Mouse (Mus musculus): ENCODE measurements around the gene Hba-a1. TPM values are rescaled to one million over a fixed set of nuclear protein-coding genes. Genes with fewer than 3 reads are reported as not detected.

Gene Hba-a1
- total RNA-seq (2017): 9.1 and 14.3 TPM in 2 replicates

DNA sequence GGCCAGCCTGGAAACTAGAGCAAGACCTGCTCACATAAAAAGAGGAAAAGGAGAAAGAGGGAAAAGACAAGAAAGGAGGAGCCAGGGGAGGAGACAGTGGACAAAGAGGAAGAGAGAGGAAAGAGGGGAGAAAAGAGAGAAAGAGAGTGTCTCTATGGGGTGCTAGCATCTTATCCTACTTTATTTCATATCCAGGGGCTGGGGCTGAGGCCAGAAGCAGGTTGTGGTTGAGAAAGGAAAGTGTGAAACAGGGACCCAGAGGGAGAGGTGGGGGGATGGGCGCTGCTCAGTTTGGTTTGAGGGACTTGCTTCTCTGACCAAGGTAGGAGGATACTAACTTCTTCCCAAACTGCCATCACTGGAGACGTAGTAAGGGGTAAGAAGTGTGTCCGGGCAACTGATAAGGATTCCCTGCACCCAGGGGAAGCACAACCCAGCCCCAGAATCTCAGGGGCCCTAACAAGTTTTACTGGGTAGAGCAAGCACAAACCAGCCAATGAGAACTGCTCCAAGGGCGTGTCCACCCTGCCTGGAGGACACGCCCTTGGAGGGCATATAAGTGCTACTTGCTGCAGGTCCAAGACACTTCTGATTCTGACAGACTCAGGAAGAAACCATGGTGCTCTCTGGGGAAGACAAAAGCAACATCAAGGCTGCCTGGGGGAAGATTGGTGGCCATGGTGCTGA is at the start of gene Hba-a1:
Gene Hba-a1, plus strand, starts transcription at position 421 of the 687 bp plus-strand sequence.
- peak; percentile 23 to 40; a peak in 2 of 4 replicates for ATAC-seq (replicated peaks in 1 of 2; ENCODE audit: insufficient read depth in 1 of 2, low FRiP score in 2 of 2, low TSS enrichment in 1 of 2, low read depth in 1 of 2, poor library complexity in 2 of 2, severe bottlenecking in 2 of 2)

DNA sequence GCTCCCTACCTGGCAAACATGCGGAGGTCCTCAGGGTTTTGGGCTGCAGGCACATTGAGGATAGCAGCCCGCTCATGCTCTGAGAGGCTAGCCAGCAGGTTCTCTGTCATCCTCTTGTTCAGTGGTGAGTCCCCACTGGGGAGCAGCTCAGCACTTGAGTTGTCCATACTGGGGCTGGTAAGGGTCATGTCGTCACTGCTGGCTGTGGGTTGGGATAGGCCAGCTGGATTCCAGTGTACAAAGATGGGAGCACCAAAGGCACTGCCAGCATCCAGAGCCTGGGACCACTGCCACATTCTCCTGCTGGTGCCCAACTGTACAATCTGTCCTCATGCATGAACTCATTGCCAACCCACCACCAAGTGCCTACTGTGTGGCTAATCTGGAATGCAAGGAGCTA is 49.4 kb upstream of the Hba-a1 start:
- no peak for ATAC-seq (replicated peaks in 1 of 2; ENCODE audit: insufficient read depth in 1 of 2, low FRiP score in 2 of 2, low TSS enrichment in 1 of 2, low read depth in 1 of 2, poor library complexity in 2 of 2, severe bottlenecking in 2 of 2)

DNA sequence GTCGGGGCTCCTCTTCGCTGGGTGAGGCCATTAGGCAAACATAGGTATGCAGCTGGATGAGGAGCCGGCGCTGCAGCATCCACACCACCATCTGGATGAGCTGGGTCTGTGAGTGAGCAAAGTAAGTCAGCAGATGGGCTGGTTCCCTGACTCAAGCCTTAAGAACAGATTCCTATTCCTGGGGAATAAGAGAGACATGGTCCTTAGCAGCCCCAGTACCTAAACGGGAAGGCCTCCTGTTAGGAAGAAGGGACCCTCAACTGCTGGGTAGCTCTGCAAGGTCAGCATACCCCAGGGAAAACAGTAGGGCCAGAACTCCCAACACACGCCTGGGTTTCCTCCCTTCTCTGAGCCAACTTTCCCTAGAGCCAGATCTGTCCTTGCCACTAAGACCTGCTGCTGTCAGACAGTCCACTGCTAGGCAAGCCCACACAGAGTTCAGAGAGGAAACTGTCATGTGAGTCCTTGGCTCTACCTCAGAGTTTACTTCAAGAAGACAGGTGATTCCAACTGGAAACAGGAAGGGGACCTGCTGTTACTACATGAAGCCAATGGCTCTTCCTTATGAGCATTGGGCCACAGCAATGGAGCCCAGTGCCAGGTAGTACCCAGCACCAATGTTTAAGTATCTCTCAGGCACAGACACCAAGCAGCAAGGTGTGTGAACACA is 48.4 kb upstream of the Hba-a1 start:
- no peak for ATAC-seq (replicated peaks in 1 of 2; ENCODE audit: insufficient read depth in 1 of 2, low FRiP score in 2 of 2, low TSS enrichment in 1 of 2, low read depth in 1 of 2, poor library complexity in 2 of 2, severe bottlenecking in 2 of 2)

DNA sequence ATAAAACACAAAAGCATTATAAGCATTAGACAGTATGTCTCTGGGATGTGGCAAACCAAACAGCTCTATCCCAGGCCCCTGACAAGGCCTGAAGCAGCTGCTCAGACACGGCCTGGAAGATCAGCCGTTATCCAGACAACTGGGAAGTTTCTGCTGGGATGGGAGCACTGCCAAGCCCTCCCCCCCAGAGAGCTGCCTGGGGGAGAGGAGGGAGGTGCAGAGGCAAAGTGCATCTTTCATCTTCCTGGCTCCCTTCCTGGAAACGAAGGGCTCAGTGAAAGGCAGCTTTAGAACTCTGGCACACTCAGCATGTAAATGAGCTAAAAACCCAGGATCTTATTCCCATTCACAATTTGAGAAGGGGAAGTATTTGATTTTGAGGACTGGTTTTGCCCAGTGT is 47.7 kb upstream of the Hba-a1 start:
- no peak for ATAC-seq (replicated peaks in 1 of 2; ENCODE audit: insufficient read depth in 1 of 2, low FRiP score in 2 of 2, low TSS enrichment in 1 of 2, low read depth in 1 of 2, poor library complexity in 2 of 2, severe bottlenecking in 2 of 2)

DNA sequence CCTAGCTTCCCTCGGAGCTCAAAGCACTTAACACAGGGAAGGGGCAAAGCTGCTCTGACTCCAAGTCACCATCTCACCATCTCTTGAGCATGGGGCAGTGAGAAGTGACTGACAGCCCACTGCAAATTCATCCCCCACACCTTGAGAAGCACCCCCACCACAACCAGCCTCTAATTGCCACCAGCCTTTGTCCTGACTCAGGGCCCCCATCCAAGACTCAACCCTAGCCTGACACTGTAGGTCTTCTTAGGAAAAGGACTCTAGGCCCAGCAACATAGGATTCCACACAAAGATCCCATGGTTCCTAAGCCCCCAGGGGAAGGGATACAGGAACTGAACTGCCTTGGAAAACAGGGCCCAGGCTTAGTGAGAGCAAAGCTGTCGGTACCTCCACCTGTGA is 47.2 kb upstream of the Hba-a1 start:
- no peak for ATAC-seq (replicated peaks in 1 of 2; ENCODE audit: insufficient read depth in 1 of 2, low FRiP score in 2 of 2, low TSS enrichment in 1 of 2, low read depth in 1 of 2, poor library complexity in 2 of 2, severe bottlenecking in 2 of 2)

DNA sequence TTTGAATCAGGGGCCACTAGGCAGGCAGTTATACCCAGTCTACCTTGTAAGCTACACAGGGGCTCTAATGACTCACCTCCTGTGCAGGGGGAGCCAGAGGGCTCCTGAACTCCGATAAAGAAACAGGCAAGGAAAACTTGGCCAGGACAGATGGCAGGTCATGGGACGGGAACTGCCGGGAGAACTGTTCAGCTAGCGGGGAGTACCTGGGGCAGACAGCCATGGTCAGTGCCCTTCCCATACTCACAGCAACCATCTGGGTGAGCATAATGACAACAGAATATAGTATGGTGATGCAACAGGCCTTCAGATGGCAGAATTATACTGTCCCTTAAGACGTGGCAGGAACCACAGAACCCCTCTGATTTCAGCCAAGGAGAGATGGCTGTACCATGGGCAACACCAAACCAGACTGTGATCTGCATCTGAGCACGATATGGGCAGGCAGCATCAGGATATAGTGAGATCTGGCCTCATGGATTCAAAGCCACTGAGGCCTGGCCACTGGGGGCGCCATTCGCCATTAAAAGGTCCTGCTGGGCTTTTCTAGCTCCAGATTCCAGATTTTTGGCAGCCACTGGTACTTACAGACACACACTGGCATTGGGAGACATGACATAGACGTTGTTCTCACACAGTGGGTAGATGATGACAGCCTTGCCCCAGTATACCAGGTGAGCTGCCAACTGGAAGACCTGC is 46.5 kb upstream of the Hba-a1 start:
- ATAC-seq (replicated peaks in 1 of 2; ENCODE audit: insufficient read depth in 1 of 2, low FRiP score in 2 of 2, low TSS enrichment in 1 of 2, low read depth in 1 of 2, poor library complexity in 2 of 2, severe bottlenecking in 2 of 2): peak in 1 of 2 experiments; percentile 59; a peak in 1 of 4 replicates

DNA sequence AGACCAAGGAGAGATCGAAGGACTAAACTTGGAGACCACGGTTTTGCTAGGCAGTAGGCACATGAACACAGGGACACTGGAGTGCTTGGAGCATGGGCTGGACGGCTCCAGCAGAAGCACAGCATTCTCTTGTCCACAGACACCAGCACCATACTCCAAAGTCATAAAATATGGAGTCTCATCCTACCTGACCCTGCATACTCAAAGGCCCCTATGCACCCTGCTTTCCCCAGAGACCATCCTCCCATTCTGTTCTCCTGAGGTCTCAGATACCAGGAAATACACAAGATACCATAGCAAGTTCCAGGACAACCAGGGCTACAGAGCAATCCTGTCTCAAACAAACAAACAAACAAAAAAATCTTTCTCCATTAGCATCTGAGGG is 45.9 kb upstream of the Hba-a1 start:
- ATAC-seq (replicated peaks in 1 of 2; ENCODE audit: insufficient read depth in 1 of 2, low FRiP score in 2 of 2, low TSS enrichment in 1 of 2, low read depth in 1 of 2, poor library complexity in 2 of 2, severe bottlenecking in 2 of 2): no peak

DNA sequence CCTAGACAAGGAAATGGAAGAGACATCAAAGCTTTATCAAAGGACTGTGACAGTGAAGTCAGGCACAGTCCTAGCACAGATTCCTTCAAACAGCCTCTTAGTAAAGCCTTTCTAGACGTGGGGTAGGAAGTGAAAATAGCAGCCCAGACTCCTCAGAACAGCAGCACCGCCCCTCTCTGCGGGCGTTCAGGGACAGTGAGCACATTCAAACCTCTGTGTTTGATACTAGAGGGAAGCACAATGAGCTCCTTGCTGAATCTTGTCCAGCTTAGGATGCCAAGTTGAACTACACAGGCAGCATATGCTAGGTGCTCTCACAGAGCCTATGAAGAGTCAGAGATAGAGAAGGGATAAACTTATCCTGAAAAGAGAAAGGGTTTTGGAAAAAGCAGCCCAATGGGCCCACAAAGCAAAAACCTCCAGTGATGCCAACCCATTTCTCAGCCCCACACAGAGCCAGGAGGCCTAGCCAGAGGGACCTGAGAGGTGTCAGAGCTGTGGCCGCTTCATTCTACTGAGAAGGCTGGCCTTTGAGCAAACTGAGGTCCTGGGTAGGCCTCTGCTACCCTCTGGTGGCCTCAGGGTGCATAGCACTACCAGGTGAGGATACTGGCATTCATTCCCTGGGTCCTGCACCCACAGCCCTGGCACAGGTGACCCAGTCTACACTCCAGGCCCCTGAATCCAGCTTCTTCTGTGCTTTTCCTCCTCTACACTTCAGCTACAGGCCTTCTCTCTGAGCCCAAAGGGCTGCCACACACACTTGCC is 45.0 kb upstream of the Hba-a1 start:
- peak; percentile 81 to 90 for ATAC-seq (replicated peaks in 1 of 2; ENCODE audit: insufficient read depth in 1 of 2, low FRiP score in 2 of 2, low TSS enrichment in 1 of 2, low read depth in 1 of 2, poor library complexity in 2 of 2, severe bottlenecking in 2 of 2)

DNA sequence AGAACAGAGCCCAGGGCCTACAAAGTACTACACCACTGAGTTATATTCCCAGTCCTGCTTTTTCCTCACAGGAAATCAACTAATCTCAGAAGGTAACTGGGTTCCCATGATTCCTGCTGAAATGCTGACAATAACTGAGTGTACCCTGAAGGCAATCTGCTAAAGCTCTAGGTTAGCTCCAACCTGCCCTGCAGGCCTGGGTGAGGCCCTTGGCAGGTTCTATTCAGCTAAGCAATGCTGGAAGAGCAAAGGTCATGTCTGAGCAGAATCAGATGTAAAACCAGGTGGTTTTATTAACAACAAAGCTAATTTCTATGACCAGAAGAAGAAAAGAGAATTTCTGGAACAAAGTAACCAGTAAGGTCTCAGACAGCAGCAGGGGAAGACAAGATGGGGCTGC is 41.9 kb upstream of the Hba-a1 start:
- no peak for ATAC-seq (replicated peaks in 1 of 2; ENCODE audit: insufficient read depth in 1 of 2, low FRiP score in 2 of 2, low TSS enrichment in 1 of 2, low read depth in 1 of 2, poor library complexity in 2 of 2, severe bottlenecking in 2 of 2)

DNA sequence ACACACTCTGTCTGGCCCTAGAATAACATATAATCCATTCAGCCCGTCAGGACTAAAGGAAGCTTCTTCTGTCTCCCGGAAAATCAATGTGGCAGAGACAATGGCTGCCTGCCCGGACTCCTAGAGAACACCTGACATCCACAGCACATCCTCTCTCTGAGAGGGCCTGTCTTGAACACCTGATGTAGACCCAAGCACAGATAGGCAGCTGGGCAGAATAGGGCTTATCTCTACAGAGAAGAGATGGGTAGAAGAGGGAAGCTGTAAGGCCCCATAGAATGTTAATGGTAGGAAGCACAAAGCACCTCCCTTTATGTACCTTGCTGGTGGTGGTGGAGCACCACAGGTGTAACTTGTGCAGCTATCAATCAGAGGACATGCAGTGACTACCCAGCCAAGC is 41.1 kb upstream of the Hba-a1 start:
- ATAC-seq (replicated peaks in 1 of 2; ENCODE audit: insufficient read depth in 1 of 2, low FRiP score in 2 of 2, low TSS enrichment in 1 of 2, low read depth in 1 of 2, poor library complexity in 2 of 2, severe bottlenecking in 2 of 2): no peak

DNA sequence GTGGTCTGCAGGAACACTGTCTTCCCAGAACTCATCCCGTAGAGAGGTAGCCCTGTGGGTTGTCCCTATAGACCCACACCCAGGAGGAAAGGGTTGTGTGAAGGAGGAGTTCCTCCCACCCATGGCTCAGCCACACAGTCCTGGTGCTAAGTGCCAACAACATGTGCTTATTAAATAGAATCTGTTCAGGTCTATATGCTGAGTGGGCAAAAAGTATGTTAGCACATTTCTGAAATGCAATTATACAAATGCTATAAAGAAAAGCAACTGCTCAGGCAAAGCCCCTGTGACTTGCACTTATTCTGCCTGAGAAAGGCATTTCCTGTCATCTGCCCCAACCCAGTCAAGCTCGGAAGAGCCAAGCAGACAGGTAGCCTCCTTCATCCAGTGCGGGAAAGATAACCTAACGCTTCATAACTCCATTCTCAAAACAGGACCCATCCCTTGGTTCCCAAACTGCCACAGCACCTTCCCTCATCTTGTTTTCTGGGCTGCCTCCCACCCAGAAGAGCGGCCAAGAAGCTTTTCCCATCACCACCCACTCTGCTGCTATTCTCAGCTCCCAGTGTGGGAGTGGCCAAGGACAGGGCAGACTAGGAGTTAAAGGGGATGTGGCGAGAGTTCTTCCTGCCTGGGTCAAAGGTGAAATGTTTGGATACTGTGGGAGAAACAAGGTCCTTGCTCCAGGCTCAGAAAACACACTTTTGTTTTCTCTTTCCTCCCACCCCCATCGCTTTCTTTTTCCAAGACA is 39.9 kb upstream of the Hba-a1 start:
- ATAC-seq (replicated peaks in 1 of 2; ENCODE audit: insufficient read depth in 1 of 2, low FRiP score in 2 of 2, low TSS enrichment in 1 of 2, low read depth in 1 of 2, poor library complexity in 2 of 2, severe bottlenecking in 2 of 2): no peak

DNA sequence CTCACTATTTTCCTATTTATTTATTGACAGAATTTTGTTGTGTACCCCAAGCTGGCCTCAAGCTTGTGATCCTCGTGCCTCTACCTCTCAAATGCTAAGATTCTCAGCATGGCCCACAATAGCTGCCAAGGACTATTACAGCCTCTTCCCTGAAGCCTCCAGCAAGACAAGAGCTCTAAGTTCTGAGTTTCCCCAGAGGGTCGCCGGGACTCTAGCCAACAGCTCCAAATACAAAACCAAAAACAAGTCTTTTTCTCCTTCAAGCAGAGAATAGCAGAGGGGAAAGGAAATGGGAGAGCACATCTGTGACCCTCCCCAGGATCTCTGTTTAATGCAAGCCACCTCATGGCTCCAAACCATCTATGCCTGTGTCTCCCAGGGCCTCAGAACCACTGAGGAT is 39.2 kb upstream of the Hba-a1 start:
- no peak for ATAC-seq (replicated peaks in 1 of 2; ENCODE audit: insufficient read depth in 1 of 2, low FRiP score in 2 of 2, low TSS enrichment in 1 of 2, low read depth in 1 of 2, poor library complexity in 2 of 2, severe bottlenecking in 2 of 2)

DNA sequence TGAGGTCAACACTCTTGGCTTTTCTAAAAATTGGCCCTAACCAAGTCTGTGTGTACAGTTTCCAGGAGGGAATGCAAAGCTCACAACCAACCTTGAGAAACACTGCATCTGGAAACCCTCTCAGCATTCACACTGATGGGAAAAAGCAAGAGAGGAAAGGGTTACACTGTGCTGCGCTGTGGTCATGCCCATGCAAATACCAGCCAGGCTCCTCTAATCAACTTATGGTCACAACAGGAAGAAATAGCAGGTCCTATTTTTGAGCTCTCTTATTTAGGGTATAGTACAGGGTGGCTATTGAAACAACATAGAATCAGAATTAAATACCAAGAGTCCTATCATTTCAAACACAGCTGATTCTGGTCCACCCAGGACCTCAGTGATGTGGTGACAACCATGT is 38.7 kb upstream of the Hba-a1 start:
- no peak for ATAC-seq (replicated peaks in 1 of 2; ENCODE audit: insufficient read depth in 1 of 2, low FRiP score in 2 of 2, low TSS enrichment in 1 of 2, low read depth in 1 of 2, poor library complexity in 2 of 2, severe bottlenecking in 2 of 2)

DNA sequence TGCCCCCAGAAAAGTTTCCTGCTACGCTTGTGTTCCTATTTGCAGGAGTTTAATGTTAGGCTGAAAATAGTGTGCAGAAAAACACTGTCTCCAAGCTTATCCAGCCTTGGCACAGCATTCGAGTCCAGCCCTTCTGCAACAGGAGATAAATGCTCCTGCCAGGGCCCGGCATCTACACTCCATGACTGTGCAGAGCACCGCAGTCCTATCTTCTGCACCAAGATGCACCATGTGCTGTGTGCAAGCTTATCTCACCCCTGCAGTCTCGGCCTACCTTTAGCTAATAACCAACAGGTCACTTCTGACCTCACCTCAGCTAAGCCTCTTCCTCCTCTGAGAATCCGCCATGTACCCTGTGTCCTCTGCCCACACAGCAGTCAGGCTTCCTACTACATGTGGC is 37.7 kb upstream of the Hba-a1 start:
- peak in 1 of 2 experiments; percentile 59; a peak in 2 of 4 replicates for ATAC-seq (replicated peaks in 1 of 2; ENCODE audit: insufficient read depth in 1 of 2, low FRiP score in 2 of 2, low TSS enrichment in 1 of 2, low read depth in 1 of 2, poor library complexity in 2 of 2, severe bottlenecking in 2 of 2)

DNA sequence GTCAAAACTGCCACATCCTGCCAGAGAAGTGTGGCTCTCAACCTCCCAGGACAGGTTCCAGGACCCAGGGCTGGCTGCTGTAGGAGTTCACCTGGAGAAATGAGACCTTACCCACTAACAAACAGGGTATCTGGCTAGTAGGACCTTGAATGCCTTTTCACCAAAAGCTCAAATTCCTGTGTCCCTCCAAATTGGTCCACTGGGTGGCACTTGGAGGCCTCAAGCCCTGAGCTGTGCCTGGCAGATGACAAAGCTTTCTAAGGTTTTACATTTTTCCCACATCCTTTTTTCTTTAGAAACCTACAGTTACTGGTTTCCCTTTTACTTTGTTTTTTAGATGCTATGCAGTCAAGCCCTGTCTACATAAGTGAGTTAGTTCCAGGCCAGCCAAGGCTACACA is 36.2 kb upstream of the Hba-a1 start:
- ATAC-seq (replicated peaks in 1 of 2; ENCODE audit: insufficient read depth in 1 of 2, low FRiP score in 2 of 2, low TSS enrichment in 1 of 2, low read depth in 1 of 2, poor library complexity in 2 of 2, severe bottlenecking in 2 of 2): peak; percentile 61 to 77

DNA sequence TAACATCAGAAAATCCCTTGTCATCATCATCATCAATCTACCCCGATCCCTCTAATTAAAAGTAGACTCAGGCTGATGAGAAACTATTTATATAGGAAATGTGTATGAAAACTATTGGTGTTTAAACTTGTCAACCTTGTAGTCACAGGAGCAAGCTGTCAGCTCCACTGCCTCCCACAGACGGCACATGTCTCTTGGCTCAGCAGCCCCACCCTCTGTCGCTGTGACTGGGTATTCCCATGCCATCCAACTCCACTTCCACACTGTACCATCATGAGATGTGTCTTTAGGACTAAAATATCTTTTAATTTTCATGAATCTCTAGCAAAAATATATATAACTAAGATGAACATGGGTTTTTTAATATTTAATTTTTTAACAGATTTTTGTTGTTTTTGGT is 35.0 kb upstream of the Hba-a1 start:
- no peak for ATAC-seq (replicated peaks in 1 of 2; ENCODE audit: insufficient read depth in 1 of 2, low FRiP score in 2 of 2, low TSS enrichment in 1 of 2, low read depth in 1 of 2, poor library complexity in 2 of 2, severe bottlenecking in 2 of 2)
